Mouse (Mus musculus) midbrain, postnatal 0 days (tissue): ENCODE measurements around the gene Mast1. TPM values are rescaled to one million over a fixed set of nuclear protein-coding genes. Genes with fewer than 3 reads are reported as not detected.

Experiments
- ATAC-seq: fragments of 200-750 bp; cut with Nextera tagmentation; 2 replicates; pipeline ENCODE4 v1.8.0; 2017; ENCODE audit warnings: moderate number of reproducible peaks, mild to moderate bottlenecking, moderate TSS enrichment, moderate library complexity; ENCODE audit not compliant: low FRiP score
- DNase-seq: peaks from one replicate; pipeline ENCODE4 v3.0.0-alpha.2; 2015; ENCODE audit warnings: low spot score
- H3K27ac ChIP-seq: fragments of 300-500 bp; sonication (generic); 2 replicates; pipeline ENCODE4 v1.5.1; 2014; ENCODE audit warnings: low read depth, mild to moderate bottlenecking, low read length, mixed read lengths
- H3K27me3 ChIP-seq: fragments of 300-500 bp; sonication (generic); 2 replicates; pipeline ENCODE4 v1.6.1; 2014; ENCODE audit warnings: low read length, control low read depth, mixed read lengths; ENCODE audit not compliant: insufficient read depth
- H3K36me3 ChIP-seq: fragments of 300-500 bp; sonication (generic); 2 replicates; pipeline ENCODE4 v1.6.1; 2014; ENCODE audit warnings: low read length, control low read depth, mixed read lengths; ENCODE audit not compliant: insufficient read depth
- H3K4me1 ChIP-seq: fragments of 300-500 bp; sonication (generic); 2 replicates; pipeline ENCODE4 v1.6.1; 2014; ENCODE audit warnings: mild to moderate bottlenecking, control low read depth, antibody characterized with exemption, low read length, mixed read lengths; ENCODE audit not compliant: insufficient read depth
- H3K4me2 ChIP-seq: fragments of 300-500 bp; sonication (generic); 2 replicates; pipeline ENCODE4 v1.6.1; 2014; ENCODE audit warnings: low read depth, mild to moderate bottlenecking, low read length, mixed read lengths; ENCODE audit not compliant: poor library complexity, severe bottlenecking
- H3K4me3 ChIP-seq: fragments of 300-500 bp; sonication (generic); 2 replicates; pipeline ENCODE4 v1.5.1; 2014; ENCODE audit warnings: low read depth, mild to moderate bottlenecking, low read length, moderate library complexity
- H3K9ac ChIP-seq: fragments of 300-500 bp; sonication (generic); replicated peaks from 2 replicates; pipeline ENCODE4 v1.6.1; 2014; ENCODE audit warnings: mild to moderate bottlenecking, low read length, moderate library complexity, mixed read lengths; ENCODE audit not compliant: poor library complexity, severe bottlenecking
- H3K9me3 ChIP-seq: fragments of 300-500 bp; sonication (generic); 2 replicates; pipeline ENCODE4 v1.6.1; 2016; ENCODE audit warnings: low read length, control low read depth
- CTCF ChIP-seq: IDR thresholded peaks from 2 replicates; pipeline ENCODE4 v1.5.1; 2016; ENCODE audit warnings: antibody characterized with exemption, mild to moderate bottlenecking
- WGBS: fragments of 180-500 bp; shearing (Covaris S2); extraction: QIAGEN DNeasy Blood & Tissue Kit; methylation state at CpG from one replicate; pipeline ENCODE4 v1.1.7; 2014; 5-methylcytosine and 5-hydroxymethylcytosine counted together
- microRNA-seq: library from miRNA; unstranded; fragments of <30 nt; microRNA quantifications from one replicate; pipeline ENCODE4, GENCODE M21; 2016; ENCODE audit warnings: borderline number of aligned reads
- polyA plus RNA-seq: library from polyadenylated mRNA; unstranded; fragments of >200 nt; fragmentation: Nextera tagmentation; extraction: Ambion mirVana; gene quantifications from 2 replicates; pipeline ENCODE4 v1.2.1, GENCODE M21; 2015
- total RNA-seq: library from RNA; depleted of rRNA; stranded (reverse); fragments of >200 nt; gene quantifications from 2 replicates; pipeline ENCODE4 v1.2.3, GENCODE M21; 2014; rRNA removed

Gene Mast1
- total and polyA plus RNA-seq, 2 experiments from 2014 or later, result 89.0 to 92.0 TPM

DNA sequence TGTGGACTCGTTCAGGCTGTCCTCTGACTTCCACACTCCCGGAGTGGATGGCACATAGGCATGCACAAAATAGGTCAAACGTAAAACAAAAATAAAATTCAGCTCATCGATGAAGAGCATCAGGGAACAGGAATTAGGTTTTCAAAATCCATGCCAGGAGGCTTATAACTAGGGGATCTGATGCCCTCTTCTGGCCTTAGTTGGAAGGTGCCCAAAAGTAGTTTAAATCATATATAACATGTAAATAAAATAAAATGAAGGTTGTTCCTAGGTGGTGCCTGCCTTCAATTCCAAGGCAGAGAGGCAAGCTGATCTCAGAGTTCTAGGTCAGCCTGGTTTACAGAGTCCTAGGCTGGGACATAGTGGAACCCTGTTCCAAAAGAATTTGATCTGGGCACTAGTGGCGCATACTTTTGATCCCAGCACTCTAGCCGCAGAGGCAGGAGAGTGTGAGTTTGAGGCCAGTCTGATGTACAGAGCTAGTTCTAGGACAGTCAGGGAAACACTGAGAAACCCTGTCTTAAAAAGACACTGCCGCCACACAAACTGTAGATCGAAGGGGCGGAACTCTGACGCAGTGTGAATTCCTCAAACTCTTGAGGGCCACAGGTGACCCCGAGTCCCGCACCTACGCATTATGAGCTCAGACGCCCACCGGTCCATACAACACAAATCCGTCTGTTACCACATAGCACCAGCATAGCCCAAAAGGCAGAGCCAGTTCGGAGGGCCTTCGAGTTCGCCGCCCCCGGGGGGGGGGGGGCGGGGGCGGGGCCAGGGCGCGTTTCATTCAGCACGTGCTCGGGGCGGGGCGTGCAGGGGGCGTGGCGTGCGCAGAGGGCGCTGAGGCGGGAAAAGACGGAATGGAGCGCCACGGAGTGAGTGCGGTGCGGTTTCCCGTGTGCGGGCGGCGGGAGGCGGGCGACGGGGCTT is 65.5 kb downstream of the Mast1 start, which contains the start of gene Syce2:
TSS of gene Syce2 (plus strand) at position 736 of the 933 bp plus-strand sequence.
- H3K4me2 ChIP-seq, result peak within 1 kb of the TSS; percentile 84
- peaks cover 8% of the 10 kb centered on the region; the same call in 1 of the 2 replicates for H3K4me1 ChIP-seq
- H3K27me3 ChIP-seq, result no peaks in the 10 kb centered on the region
- TF ChIP-seq CTCF, result peak; percentile 69
- no peaks in the 10 kb centered on the region for H3K9me3 ChIP-seq
- peak within 1 kb of the TSS; percentile 55 for H3K9ac ChIP-seq
- peak; percentile 71 for ATAC-seq
- no peak within 1 kb of the TSS for H3K27ac ChIP-seq
- peak; percentile 73 for DNase-seq
- peaks cover 29% of the 10 kb centered on the region for H3K36me3 ChIP-seq
- 16% methylated on average over 35 of the region's 46 CpGs for WGBS
- peak within 1 kb of the TSS; percentile 48 for H3K4me3 ChIP-seq

Small RNA genes lying within 50 kb of the gene (microRNA-seq; reads per million reads assigned to microRNA genes)
- not detected for gene Gm24197
- gene Mir7069, result 2.7 reads per million

Other genes with a start within 250 kb of the Mast1 start
Only the 30 nearest of the 31 such genes appear.
- 4.6 and 4.8 TPM in 2 replicates for gene Lyl1, start 235.9 kb downstream of the Mast1 start, total RNA-seq
- 2.0 and 2.8 TPM in 2 replicates for gene Lyl1, start 235.9 kb downstream of the Mast1 start, polyA plus RNA-seq
- gene G430095P16Rik, start 214.4 kb downstream of the Mast1 start, total RNA-seq, result not detected in 2 replicates
- gene G430095P16Rik, start 214.4 kb downstream of the Mast1 start, polyA plus RNA-seq, result 0.39 and 0.71 TPM in 2 replicates
- gene Nfix, start 137.0 kb downstream of the Mast1 start, total RNA-seq, result 40.1 and 62.5 TPM in 2 replicates
- 41.7 and 53.7 TPM in 2 replicates for gene Nfix, start 137.0 kb downstream of the Mast1 start, polyA plus RNA-seq
- 7.6 and 7.7 TPM in 2 replicates for gene Dand5, start 114.5 kb downstream of the Mast1 start, total RNA-seq
- gene Dand5, start 114.5 kb downstream of the Mast1 start, polyA plus RNA-seq, result 12.6 and 14.5 TPM in 2 replicates
- 27.5 and 28.2 TPM in 2 replicates for gene Gadd45gip1, start 105.8 kb downstream of the Mast1 start, total RNA-seq
- gene Gadd45gip1, start 105.8 kb downstream of the Mast1 start, polyA plus RNA-seq, result 42.9 and 45.1 TPM in 2 replicates
- 43.8 and 57.5 TPM in 2 replicates for gene Rad23a, start 96.7 kb downstream of the Mast1 start, total RNA-seq
- 83.5 and 88.3 TPM in 2 replicates for gene Rad23a, start 96.7 kb downstream of the Mast1 start, polyA plus RNA-seq
- 369 and 436 TPM in 2 replicates for gene Calr, start 90.4 kb downstream of the Mast1 start, total RNA-seq
- gene Calr, start 90.4 kb downstream of the Mast1 start, polyA plus RNA-seq, result 444 and 445 TPM in 2 replicates
- 74.8 and 84.6 TPM in 2 replicates for gene Farsa, start 80.4 kb downstream of the Mast1 start, total RNA-seq
- gene Farsa, start 80.4 kb downstream of the Mast1 start, polyA plus RNA-seq, result 92.7 and 103 TPM in 2 replicates
- gene Syce2, start 65.2 kb downstream of the Mast1 start, total RNA-seq, result 29.5 and 31.7 TPM in 2 replicates
- 56.2 and 61.4 TPM in 2 replicates for gene Syce2, start 65.2 kb downstream of the Mast1 start, polyA plus RNA-seq
- 22.1 and 30.5 TPM in 2 replicates for gene Gcdh, start 43.4 kb downstream of the Mast1 start, total RNA-seq
- 33.2 and 35.3 TPM in 2 replicates for gene Gcdh, start 43.4 kb downstream of the Mast1 start, polyA plus RNA-seq
- gene Klf1, start 35.4 kb downstream of the Mast1 start, total RNA-seq, result 0.52 TPM in 1 of 2 replicates, not detected in the other
- gene Klf1, start 35.4 kb downstream of the Mast1 start, polyA plus RNA-seq, result 0.36 and 0.52 TPM in 2 replicates
- gene Dnase2a, start 28.8 kb downstream of the Mast1 start, total RNA-seq, result 4.3 and 5.7 TPM in 2 replicates
- 6.7 and 8.2 TPM in 2 replicates for gene Dnase2a, start 28.8 kb downstream of the Mast1 start, polyA plus RNA-seq
- gene Rtbdn, start 9.6 kb upstream of the Mast1 start, total RNA-seq, result 4.5 and 6.2 TPM in 2 replicates
- 4.8 and 5.3 TPM in 2 replicates for gene Rtbdn, start 9.6 kb upstream of the Mast1 start, polyA plus RNA-seq
- not detected in 2 replicates for gene Gm49661, start 32.1 kb upstream of the Mast1 start, total RNA-seq
- not detected in 2 replicates for gene Gm49661, start 32.1 kb upstream of the Mast1 start, polyA plus RNA-seq
- gene Prdx2, start 32.2 kb upstream of the Mast1 start, total RNA-seq, result 720 and 802 TPM in 2 replicates
- gene Prdx2, start 32.2 kb upstream of the Mast1 start, polyA plus RNA-seq, result 904 and 934 TPM in 2 replicates
- gene Rnaseh2a, start 32.4 kb upstream of the Mast1 start, total RNA-seq, result 40.5 and 48.9 TPM in 2 replicates
- 36.5 and 39.7 TPM in 2 replicates for gene Rnaseh2a, start 32.4 kb upstream of the Mast1 start, polyA plus RNA-seq
- 11.3 and 15.9 TPM in 2 replicates for gene Junb, start 41.4 kb upstream of the Mast1 start, total RNA-seq
- 5.3 and 6.1 TPM in 2 replicates for gene Junb, start 41.4 kb upstream of the Mast1 start, polyA plus RNA-seq
- 21.4 and 32.5 TPM in 2 replicates for gene Hook2, start 53.2 kb upstream of the Mast1 start, total RNA-seq
- gene Hook2, start 53.2 kb upstream of the Mast1 start, polyA plus RNA-seq, result 40.1 and 41.3 TPM in 2 replicates
- gene Best2, start 77.2 kb upstream of the Mast1 start, total RNA-seq, result 0.47 TPM in 1 of 2 replicates, not detected in the other
- gene Best2, start 77.2 kb upstream of the Mast1 start, polyA plus RNA-seq, result 0.15 and 0.27 TPM in 2 replicates
- gene Asna1, start 87.9 kb upstream of the Mast1 start, total RNA-seq, result 123 and 172 TPM in 2 replicates
- gene Asna1, start 87.9 kb upstream of the Mast1 start, polyA plus RNA-seq, result 137 and 151 TPM in 2 replicates
- 266 and 292 TPM in 2 replicates for gene Trir, start 89.5 kb upstream of the Mast1 start, total RNA-seq
- gene Trir, start 89.5 kb upstream of the Mast1 start, polyA plus RNA-seq, result 144 and 145 TPM in 2 replicates
- gene Tnpo2, start 99.6 kb upstream of the Mast1 start, total RNA-seq, result 173 and 174 TPM in 2 replicates
- gene Tnpo2, start 99.6 kb upstream of the Mast1 start, polyA plus RNA-seq, result 53.5 and 53.7 TPM in 2 replicates
- 113 and 120 TPM in 2 replicates for gene Fbxw9, start 122.7 kb upstream of the Mast1 start, total RNA-seq
- gene Fbxw9, start 122.7 kb upstream of the Mast1 start, polyA plus RNA-seq, result 92.1 and 97.1 TPM in 2 replicates
- gene Gm5741, start 130.6 kb upstream of the Mast1 start, total RNA-seq, result not detected in 2 replicates
- 2.2 TPM in 1 of 2 replicates, not detected in the other for gene Gm5741, start 130.6 kb upstream of the Mast1 start, polyA plus RNA-seq
- gene Dhps, start 134.4 kb upstream of the Mast1 start, total RNA-seq, result 66.3 and 77.1 TPM in 2 replicates
- 128 and 129 TPM in 2 replicates for gene Dhps, start 134.4 kb upstream of the Mast1 start, polyA plus RNA-seq
- gene Wdr83os, start 143.4 kb upstream of the Mast1 start, total RNA-seq, result 92.6 and 105 TPM in 2 replicates
- gene Wdr83os, start 143.4 kb upstream of the Mast1 start, polyA plus RNA-seq, result 129 and 137 TPM in 2 replicates
- 27.4 and 34.1 TPM in 2 replicates for gene Wdr83, start 143.9 kb upstream of the Mast1 start, total RNA-seq
- gene Wdr83, start 143.9 kb upstream of the Mast1 start, polyA plus RNA-seq, result 37.0 and 39.9 TPM in 2 replicates
- 29.7 and 33.7 TPM in 2 replicates for gene Man2b1, start 145.9 kb upstream of the Mast1 start, total RNA-seq
- 18.7 and 19.7 TPM in 2 replicates for gene Man2b1, start 145.9 kb upstream of the Mast1 start, polyA plus RNA-seq
- gene Zfp791, start 185.7 kb upstream of the Mast1 start, total RNA-seq, result 2.6 and 4.9 TPM in 2 replicates
- 2.3 and 2.7 TPM in 2 replicates for gene Zfp791, start 185.7 kb upstream of the Mast1 start, polyA plus RNA-seq
- not detected in 2 replicates for gene Cks1brt, start 214.6 kb upstream of the Mast1 start, total RNA-seq
- gene Cks1brt, start 214.6 kb upstream of the Mast1 start, polyA plus RNA-seq, result not detected in 2 replicates